Mouse (Mus musculus) liver, embryonic 16.5 days (tissue): Measurements from ENCODE around the gene Olfr545. TPM values are rescaled to one million over a fixed set of nuclear protein-coding genes. Genes with fewer than 3 reads are reported as not detected.

Experiments
- polyA plus RNA-seq: library from polyadenylated mRNA; unstranded; fragments of >200 nt; fragmentation: Nextera tagmentation; extraction: Ambion mirVana; gene quantifications from 2 replicates; pipeline ENCODE4 v1.2.1, GENCODE M21; 2015

The Olfr545 gene
- polyA plus RNA-seq, 1 experiment from 2014 or later: not detected

Other genes starting within 250 kb of the Olfr545 start
- gene Rhog, start 243.5 kb downstream of the Olfr545 start, polyA plus RNA-seq: 49.5 and 56.3 TPM in 2 replicates
- 15.8 and 16.2 TPM in 2 replicates for gene Stim1, start 231.8 kb downstream of the Olfr545 start, polyA plus RNA-seq
- gene Rrm1, start 57.9 kb downstream of the Olfr545 start, polyA plus RNA-seq: 153 and 174 TPM in 2 replicates
- gene Olfr543, start 17.9 kb downstream of the Olfr545 start, polyA plus RNA-seq: 0.30 and 0.43 TPM in 2 replicates
- gene Olfr544, start 11.3 kb downstream of the Olfr545 start, polyA plus RNA-seq: 0.05 and 0.08 TPM in 2 replicates
- gene Olfr547, start 35.2 kb upstream of the Olfr545 start, polyA plus RNA-seq: not detected in 2 replicates
- not detected in 2 replicates for gene Olfr548-ps1, start 41.3 kb upstream of the Olfr545 start, polyA plus RNA-seq
- not detected in 2 replicates for gene Olfr549, start 50.3 kb upstream of the Olfr545 start, polyA plus RNA-seq
- gene Trim21, start 65.9 kb upstream of the Olfr545 start, polyA plus RNA-seq: 0.25 and 0.37 TPM in 2 replicates
- not detected in 2 replicates for gene Olfr550, start 71.9 kb upstream of the Olfr545 start, polyA plus RNA-seq
- not detected in 2 replicates for gene Olfr551, start 92.3 kb upstream of the Olfr545 start, polyA plus RNA-seq
- not detected in 2 replicates for gene Olfr552, start 98.2 kb upstream of the Olfr545 start, polyA plus RNA-seq
- not detected in 2 replicates for gene Olfr553, start 118.6 kb upstream of the Olfr545 start, polyA plus RNA-seq
- not detected in 2 replicates for gene Olfr554, start 138.9 kb upstream of the Olfr545 start, polyA plus RNA-seq
- not detected in 2 replicates for gene Olfr555, start 159.2 kb upstream of the Olfr545 start, polyA plus RNA-seq
- not detected in 2 replicates for gene Olfr556, start 165.3 kb upstream of the Olfr545 start, polyA plus RNA-seq
- gene Trim68, start 187.8 kb upstream of the Olfr545 start, polyA plus RNA-seq: 1.1 and 1.5 TPM in 2 replicates
- not detected in 2 replicates for gene Olfr557, start 196.3 kb upstream of the Olfr545 start, polyA plus RNA-seq
- gene Olfr558, start 202.6 kb upstream of the Olfr545 start, polyA plus RNA-seq: not detected in 2 replicates
- gene Olfr33, start 219.5 kb upstream of the Olfr545 start, polyA plus RNA-seq: not detected in 2 replicates
- not detected in 2 replicates for gene Olfr559, start 227.9 kb upstream of the Olfr545 start, polyA plus RNA-seq